In the genomic region with DNA sequence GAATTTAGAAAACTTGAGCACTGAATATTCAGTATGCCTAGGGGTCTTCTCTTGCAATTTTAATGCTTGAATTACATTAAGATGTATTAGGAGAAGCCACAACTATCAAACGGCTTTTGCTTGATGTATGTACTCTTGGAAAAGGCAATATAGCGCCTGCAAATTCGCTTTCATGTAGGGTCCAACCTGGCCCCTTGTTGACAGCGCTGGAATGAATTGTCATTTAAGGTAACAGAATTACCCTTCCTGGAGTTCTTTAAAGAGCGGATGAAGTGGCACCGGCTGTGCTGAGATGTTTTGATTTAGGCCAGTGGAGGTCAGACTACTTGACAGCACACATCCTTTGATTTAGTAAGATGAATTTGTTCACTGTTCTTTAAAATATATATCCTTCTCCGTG, we compare ENCODE assay signal across 18 mouse cellular contexts.
"Had no signal": no experiment of that assay in that cellular context is flagged by ENCODE, and none has a peak within 500 bp of the region (broad histone marks: within the 10 kb centered on the region; RNA-seq: fewer than 3 reads in every experiment).

No protein-coding gene starts in this region.

- H3K36me3 ChIP-seq: liver, embryonic 13.5 days; liver, embryonic 15.5 days; lung, embryonic 15.5 days; midbrain, embryonic 12.5 days; neural tube, embryonic 12.5 days; stomach, embryonic 15.5 days had no signal

- H3K9ac ChIP-seq: liver, embryonic 13.5 days; liver, embryonic 15.5 days; liver, postnatal 0 days; lung, embryonic 15.5 days; midbrain, embryonic 12.5 days; neural tube, embryonic 12.5 days; stomach, embryonic 15.5 days had no signal

- H3K27me3 ChIP-seq: liver, embryonic 13.5 days; liver, embryonic 15.5 days; lung, embryonic 15.5 days; megakaryocyte, embryonic 14.5 days; midbrain, embryonic 12.5 days; neural tube, embryonic 12.5 days; stomach, embryonic 15.5 days had no signal

- H3K9me3 ChIP-seq: liver, embryonic 15.5 days; lung, embryonic 15.5 days; midbrain, embryonic 12.5 days; stomach, embryonic 15.5 days had no signal

- DNase-seq: liver, embryonic 13.5 days; liver, postnatal 0 days; lung, adult 2 months; lung, postnatal 14 days; lung, postnatal 36 days; right cerebral cortex, postnatal 14 days; thymus, adult 2 months; thymus, postnatal 25 days; thymus, postnatal 4 days had no signal

- ATAC-seq: liver, postnatal 0 days; lung, postnatal 0 days had no signal

- H3K4me2 ChIP-seq: liver, embryonic 13.5 days; liver, embryonic 15.5 days; lung, embryonic 15.5 days; neural tube, embryonic 12.5 days; stomach, embryonic 15.5 days had no signal

- H3K4me3 ChIP-seq: liver, embryonic 13.5 days; liver, embryonic 15.5 days; lung, embryonic 15.5 days; megakaryocyte, embryonic 14.5 days; midbrain, embryonic 12.5 days; neural tube, embryonic 12.5 days; stomach, embryonic 15.5 days had no signal

- H3K27ac ChIP-seq: liver, embryonic 13.5 days; liver, embryonic 15.5 days; lung, embryonic 15.5 days; macrophage; neural tube, embryonic 12.5 days; stomach, embryonic 15.5 days; stomach, postnatal 0 days had no signal

- H3K4me1 ChIP-seq: liver, embryonic 13.5 days; liver, embryonic 15.5 days; lung, embryonic 15.5 days; megakaryocyte, embryonic 14.5 days; neural tube, embryonic 12.5 days; stomach, embryonic 15.5 days had no signal
